Mouse (Mus musculus) right cerebral cortex, postnatal 36 days (tissue): ENCODE results near the gene 2200002D01Rik.
A peak's percentile ranks its signal among the peaks of the same experiment; 100 is the strongest.
"Not testable (repeated sequence)": the region's sequence is repeated elsewhere in the genome, so short reads cannot be mapped to it uniquely, and the experiment has no call there.

Experiments
- DNase-seq, 2 experiments: peaks; one replicate each; pipeline ENCODE4 v3.0.0; 2022; ENCODE audit warnings: low spot score in 2 of 2, mixed read lengths in 1 of 2

2200002D01Rik gene

DNA sequence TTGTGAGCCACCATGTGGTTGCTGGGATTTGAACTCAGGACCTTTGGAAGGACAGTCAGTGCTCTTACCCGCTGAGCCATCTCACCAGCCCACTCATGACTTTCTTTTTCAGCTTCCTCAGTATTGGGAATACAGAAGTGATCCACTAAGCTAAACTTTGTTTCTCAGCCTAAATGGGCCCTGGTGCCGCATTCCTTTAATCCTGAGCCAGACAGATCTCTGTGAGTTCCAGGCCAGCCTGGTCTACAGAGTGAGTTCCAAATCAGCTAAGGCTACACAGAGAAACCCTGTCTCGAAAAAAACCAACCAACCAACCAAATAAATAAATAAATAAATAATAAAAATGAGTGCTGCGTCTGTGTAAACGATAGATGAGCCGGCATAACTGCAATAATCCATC lies 10.7 kb downstream of the 2200002D01Rik start:
- DNase-seq, result not testable (repeated sequence)

GRCm38 (mm10) chr7:29236593-29236992 lies 11.7 kb downstream of the 2200002D01Rik start:
- DNase-seq, result no peak

DNA sequence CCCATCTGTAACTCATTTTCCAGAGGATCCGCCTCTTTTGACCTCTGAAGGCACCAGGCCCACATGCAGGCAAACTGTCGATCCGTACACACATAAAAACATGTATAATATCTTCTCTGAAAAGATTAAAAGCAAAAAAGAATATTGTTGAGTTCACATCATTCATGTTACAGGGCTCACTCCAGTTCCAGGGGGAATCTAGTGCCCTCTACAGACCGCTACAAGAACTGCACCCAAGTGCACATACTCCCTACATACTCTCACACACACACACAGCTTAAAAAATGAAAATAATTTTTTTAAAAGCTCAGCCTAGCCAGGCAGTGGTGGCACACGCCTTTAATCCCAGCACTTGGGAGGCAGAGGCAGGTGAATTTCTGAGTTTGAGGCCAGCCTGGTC lies 13.6 kb downstream of the 2200002D01Rik start:
- no peak for DNase-seq

GRCm38 (mm10) chr7:29233745-29234144 lies 14.5 kb downstream of the 2200002D01Rik start:
- DNase-seq, result no peak

- DNase-seq, result no peak
These were observed 15.8 kb downstream of the 2200002D01Rik start, which contains the start of gene Kcnk6 for GRCm38 (mm10) chr7:29232247-29233013. Gene Kcnk6 (minus strand): TSS chr7:29232515.

DNA sequence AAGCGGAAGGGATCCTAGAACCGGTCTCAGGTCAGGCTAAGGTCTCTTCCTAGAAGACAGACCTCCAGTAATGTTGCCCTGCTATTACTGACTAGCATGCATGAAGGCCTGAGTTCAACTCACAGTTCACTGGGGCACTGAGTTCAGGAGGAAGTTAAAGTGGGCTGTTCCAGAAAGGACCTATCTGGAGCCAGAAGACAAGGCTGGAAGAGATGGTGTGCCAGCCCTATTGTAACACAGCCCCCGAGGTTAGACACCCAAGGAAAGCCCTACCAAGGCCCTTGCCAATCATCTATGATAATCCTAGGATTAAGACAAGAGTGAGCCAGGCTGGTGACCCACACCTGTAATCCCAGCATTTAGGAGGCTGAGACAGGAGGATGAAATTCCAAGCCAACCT lies 16.7 kb downstream of the 2200002D01Rik start:
- no peak for DNase-seq

DNA sequence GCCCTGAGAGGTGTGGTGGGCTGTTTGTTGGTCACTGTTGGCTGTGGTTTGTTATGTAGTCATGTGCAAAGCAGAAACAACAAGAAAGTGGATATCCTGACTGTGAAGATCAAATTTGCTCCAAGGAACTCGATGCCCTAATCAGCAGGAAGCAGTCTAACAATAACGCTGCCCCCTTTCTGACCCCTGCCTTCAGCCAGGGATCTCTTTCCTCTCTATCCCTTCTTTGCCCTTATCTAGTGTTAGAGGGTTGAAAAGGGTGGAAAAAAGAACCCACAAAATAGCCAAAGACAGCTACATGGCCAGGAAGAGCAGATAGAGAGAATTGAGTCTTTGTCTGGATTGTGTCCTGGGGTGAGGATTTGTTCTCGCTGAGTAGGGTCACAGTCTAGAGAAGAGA lies 17.7 kb downstream of the 2200002D01Rik start:
- DNase-seq, result no peak

GRCm38 (mm10) chr7:29228202-29228601 lies 20.1 kb downstream of the 2200002D01Rik start:
- no peak for DNase-seq

DNA sequence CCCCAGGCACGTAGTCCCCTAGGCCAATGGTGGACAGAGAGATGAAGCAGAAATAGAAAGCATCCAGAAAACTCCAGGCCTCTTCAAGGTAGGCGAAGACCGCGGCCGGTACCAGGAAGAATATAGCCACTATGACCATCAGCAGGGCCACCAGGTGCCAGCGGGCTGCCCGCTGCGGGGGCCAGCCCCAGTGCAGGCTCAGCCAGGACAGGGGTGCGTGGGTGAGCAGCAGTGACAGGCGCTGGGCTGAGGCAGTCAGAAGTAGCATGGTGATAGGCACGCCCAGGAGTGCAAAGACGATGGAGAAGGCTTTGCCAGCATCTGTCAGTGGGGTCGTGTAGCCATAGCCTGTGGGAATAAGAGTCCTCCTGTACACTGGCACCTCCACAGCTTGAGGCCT lies 22.7 kb downstream of the 2200002D01Rik start:
- DNase-seq, result no peak

DNA sequence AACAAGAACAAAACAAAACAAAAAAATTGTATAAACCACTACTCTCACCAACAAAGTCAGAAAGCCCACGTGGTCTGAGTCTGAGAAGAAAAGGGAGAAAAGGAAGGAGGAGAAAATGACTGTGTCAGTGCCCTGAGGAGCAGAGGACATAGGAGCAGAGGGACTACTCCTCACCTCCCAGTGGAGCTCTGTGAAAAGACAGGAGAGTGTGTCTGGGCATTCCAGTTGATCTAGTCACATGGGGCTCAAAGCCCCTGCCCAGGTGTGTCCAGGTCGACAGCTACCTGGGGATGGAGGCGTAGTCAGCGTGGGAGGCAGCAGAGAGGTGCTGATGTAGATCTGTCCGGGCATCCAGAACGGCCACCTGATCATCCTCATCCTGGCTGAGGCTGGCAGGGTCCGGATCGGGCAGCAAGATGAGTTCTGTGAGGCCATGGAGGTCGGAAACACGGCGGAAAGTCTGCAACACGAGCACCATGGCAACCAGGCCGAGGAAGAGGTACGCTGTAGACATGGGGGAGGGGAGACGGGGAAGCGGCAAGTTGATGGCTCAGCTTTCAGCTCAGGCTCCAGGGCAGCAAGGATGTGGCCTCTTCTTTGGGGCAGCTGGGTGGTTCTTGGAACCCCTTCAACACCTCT lies 23.4 kb downstream of the 2200002D01Rik start:
- DNase-seq, result no peak

DNA sequence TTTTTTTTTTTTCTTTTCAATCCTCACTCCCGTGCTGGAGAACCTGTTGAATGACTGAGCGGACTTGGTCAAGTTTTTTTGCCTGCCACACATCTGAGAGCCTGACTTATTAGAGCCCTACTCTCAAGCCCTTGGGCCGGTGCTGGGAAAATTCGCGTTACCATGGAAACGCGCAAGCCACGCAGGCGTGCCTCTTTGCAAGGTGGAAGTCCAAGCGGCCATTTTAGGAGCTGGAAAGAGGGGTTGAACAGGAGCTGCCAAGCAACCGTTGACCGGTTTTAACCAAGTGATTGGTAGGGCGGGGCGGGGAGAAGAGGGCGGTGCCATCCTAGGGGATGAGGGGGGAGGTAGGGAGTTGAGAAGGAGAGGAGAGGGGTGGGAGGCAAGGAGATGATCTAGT lies 33.4 kb downstream of the 2200002D01Rik start:
- DNase-seq, result no peak

- DNase-seq, result no peak
These were observed 34.0 kb downstream of the 2200002D01Rik start for GRCm38 (mm10) chr7:29214236-29214635.

GRCm38 (mm10) chr7:29213675-29214082 lies 34.6 kb downstream of the 2200002D01Rik start, which contains the start of gene Catsperg1:
Gene Catsperg1 (minus strand): TSS chr7:29214035.
- DNase-seq, result no peak

GRCm38 (mm10) chr7:29212775-29213560 lies 35.3 kb downstream of the 2200002D01Rik start:
- DNase-seq, result not testable (repeated sequence)

GRCm38 (mm10) chr7:29212199-29212765 lies 36.0 kb downstream of the 2200002D01Rik start:
- DNase-seq, result no peak

DNA sequence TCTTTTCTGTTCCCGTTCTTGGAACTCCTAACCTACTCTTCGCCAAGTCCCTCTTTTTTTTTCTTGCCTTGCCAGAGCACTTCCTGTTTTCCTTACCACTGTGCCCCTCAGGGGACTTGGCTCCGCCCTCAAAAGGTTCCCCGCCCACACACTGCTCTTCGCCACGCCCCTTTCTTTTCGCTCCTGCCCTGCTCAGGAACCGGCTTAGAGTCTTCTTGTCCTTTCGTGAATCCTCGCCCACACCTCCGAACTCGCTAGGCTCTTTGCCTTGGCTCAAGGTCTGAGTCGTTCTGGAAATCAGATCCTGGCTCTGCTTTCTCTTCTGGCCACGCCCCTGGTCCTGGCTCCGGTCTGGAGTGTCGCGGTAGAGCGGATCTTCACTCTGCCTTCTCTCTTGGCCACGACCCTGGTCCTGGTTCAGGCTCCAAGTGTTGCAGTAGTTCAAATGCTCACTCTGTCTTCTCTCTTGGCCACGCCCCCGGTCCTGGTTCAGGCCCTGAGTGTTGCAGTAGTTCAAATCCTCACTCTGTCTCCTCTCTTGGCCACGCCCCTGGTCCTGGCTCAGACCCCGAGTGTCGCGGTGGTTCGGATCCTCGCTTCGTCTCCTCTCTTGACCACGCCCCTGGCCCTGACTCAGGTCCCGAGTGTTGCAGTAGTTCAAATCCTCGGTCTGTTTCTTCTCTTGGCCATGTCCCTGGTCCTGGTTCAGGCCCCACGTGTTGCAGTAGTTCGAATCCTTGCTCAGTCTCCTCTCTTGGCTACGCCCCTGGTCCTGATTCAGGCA lies 36.7 kb downstream of the 2200002D01Rik start:
- peak in 1 of 2 experiments; percentile 11 for DNase-seq

- not testable (repeated sequence) for DNase-seq
These were observed 37.3 kb downstream of the 2200002D01Rik start for GRCm38 (mm10) chr7:29211013-29211412.

DNA sequence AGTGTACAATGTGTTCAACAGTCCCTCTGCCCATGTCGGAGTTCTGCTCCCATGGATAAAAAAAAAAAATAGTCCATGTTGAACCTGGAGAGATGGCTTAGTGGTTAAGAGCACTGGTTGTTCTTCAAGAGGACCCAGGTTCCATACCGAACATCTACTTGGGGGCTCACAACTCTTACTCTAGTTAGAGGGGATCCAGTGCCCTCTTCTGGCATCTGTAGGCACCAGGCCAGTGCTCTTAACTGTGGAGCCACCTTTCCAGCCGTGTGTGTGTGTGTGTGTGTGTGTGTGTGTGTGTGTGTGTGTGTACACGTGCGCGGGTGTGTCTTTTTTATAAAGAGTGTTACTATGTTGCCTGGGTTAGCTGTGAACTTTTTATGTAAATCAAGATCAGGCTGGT lies 45.7 kb downstream of the 2200002D01Rik start:
- no peak for DNase-seq
